Mouse (Mus musculus): ENCODE measurements around the gene Hjurp.

- no peak for TF ChIP-seq POLR2A (IDR thresholded peaks at IDR 0.05; ENCODE audit: borderline replicate concordance, extremely low read depth, low read depth, low read length)
- TF ChIP-seq CTCF (IDR thresholded peaks at IDR 0.05; ENCODE audit: insufficient read depth, low read length), result no peak
These were observed 17.3 kb downstream of the Hjurp start for GRCm38 (mm10) chr1:88260114-88260513.
